Mouse (Mus musculus) left cerebral cortex, adult 2 months (tissue): Measurements from ENCODE around the gene Dppa5a. TPM values are rescaled to one million over a fixed set of nuclear protein-coding genes. Genes with fewer than 3 reads are reported as not detected.
A peak's percentile ranks its signal among the peaks of the same experiment; 100 is the strongest.
"Not testable (repeated sequence)": the region's sequence is repeated elsewhere in the genome, so short reads cannot be mapped to it uniquely, and the experiment has no call there.

Experiments
- DNase-seq, 2 experiments: peaks; one replicate each; pipeline ENCODE4 v3.0.0; 2021 to 2022; ENCODE audit warnings: low spot score in 2 of 2, mixed read lengths in 1 of 2; ENCODE audit errors: extremely low spot score in 1 of 2
- H3K27ac ChIP-seq: fragments of 200-600 bp; 2 replicates; pipeline ENCODE4 v1.8.1; 2022
- H3K4me3 ChIP-seq: fragments of 200-600 bp; 2 replicates; pipeline ENCODE4 v1.8.1; 2022
- CTCF ChIP-seq: fragments of 200-600 bp; IDR thresholded peaks from 2 replicates; pipeline ENCODE4 v1.8.1; 2022; ENCODE audit warnings: antibody characterized with exemption, mild to moderate bottlenecking, moderate library complexity
- intact Hi-C: fragments of 180-260 bp; cut with DNase I; formaldehyde crosslinking; loops from one replicate; pipeline ENCODE4 v1.15.1; 2025
- total RNA-seq, 2 experiments: library from RNA; stranded (reverse); gene quantifications; 2 replicates each; pipeline ENCODE4 v1.2.3; 2021

Dppa5a gene
- total RNA-seq, 2 experiments from 2014 or later, result not detected

DNA sequence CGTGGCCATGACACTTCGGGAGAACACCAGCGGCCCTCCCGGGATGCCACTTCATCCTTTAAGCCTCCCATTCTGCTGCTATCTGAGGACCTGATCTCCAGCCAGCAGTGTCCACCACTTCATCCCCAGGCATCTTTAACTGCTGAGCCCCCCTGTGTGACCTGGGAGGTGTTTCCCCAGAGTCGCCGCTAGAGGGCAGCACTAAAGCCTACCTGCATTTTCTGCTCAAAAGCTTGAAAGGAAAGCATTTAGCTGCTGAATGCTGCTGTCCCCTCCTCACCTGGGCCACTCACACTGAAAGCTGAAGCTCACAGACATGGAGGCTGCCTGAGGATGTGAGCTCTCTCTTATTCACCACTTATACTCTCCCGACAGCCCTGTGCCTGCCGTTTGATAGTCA lies 27.7 kb downstream of the Dppa5a start:
- TF ChIP-seq CTCF, result peak; percentile 79
- intact Hi-C loops, result loop anchor here (10.0 kb wide), 1 partner anchor 46 kb away; no protein-coding TSS in a partner anchor
- H3K4me3 ChIP-seq, H3K27ac ChIP-seq: not testable (repeated sequence)
- DNase-seq, result peak; percentile 15 to 36

DNA sequence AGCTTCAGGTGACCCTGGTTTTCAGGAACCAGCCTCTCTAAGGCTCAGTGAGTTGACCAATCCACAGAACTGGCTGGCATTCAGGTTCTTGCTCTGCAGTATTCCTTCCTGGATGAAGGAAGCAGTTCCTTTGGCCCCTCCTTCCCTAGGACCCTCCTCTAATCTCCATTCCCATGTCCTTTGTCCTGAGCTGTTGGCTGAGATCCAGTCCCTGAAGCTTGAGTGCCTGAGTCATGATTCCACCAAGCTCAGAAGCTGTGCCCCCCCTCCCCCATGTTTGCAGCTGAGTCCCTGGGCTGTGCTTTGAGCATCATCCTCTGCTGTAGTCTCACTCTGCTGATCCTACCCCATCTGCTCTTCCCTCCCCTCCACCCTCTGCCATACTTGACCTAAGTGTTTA lies 30.9 kb downstream of the Dppa5a start:
- H3K4me3 ChIP-seq, H3K27ac ChIP-seq, intact Hi-C loops, DNase-seq: not testable (repeated sequence)

- intact Hi-C loops, H3K4me3 ChIP-seq, DNase-seq, H3K27ac ChIP-seq: not testable (repeated sequence)
These were observed 40.7 kb downstream of the Dppa5a start, which contains the start of gene Omt2b for GRCm38 (mm10) chr9:78327289-78327688. Gene Omt2b, plus strand, starts transcription at chr9:78327589.

DNA sequence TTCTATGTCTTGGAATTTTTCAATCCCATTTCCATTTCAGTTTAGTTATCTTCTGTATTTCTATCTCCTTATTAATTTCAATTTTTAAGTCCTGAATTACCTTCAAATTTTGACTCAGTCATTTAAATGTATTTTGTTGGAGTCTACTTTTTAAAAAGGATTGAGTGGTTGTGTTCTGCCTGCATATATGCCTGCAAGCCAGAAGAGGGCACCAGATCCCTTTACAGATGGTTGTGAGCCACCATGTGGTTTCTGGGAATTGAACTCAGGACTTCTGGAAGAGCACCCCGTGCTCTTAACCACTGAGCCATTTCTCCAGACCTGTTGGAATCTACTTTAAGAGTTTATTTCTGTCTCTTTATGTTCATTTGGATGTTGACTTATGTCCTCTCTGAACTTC lies 48.5 kb downstream of the Dppa5a start:
- peak; percentile 54 for TF ChIP-seq CTCF
- DNase-seq, result no peak
- H3K27ac ChIP-seq, result no peak overlapping the region
- no peak overlapping the region for H3K4me3 ChIP-seq
- intact Hi-C loops, result no loop called here

Other genes with a start within 250 kb of the Dppa5a start
- 10 to 100 TPM; 38.2 to 39.6 TPM for gene Gsta4, start 185.4 kb downstream of the Dppa5a start, total RNA-seq
- not detected for gene Gsta1, start 137.5 kb downstream of the Dppa5a start, total RNA-seq
- gene Gm3776, start 111.0 kb downstream of the Dppa5a start, total RNA-seq, result not detected
- not detected for gene Gm10639, start 78.3 kb downstream of the Dppa5a start, total RNA-seq
- not detected for gene Omt2a, start 53.4 kb downstream of the Dppa5a start, total RNA-seq
- gene Omt2b, start 40.6 kb downstream of the Dppa5a start, total RNA-seq, result not detected
- not detected for gene Gsta2, start 12.4 kb downstream of the Dppa5a start, total RNA-seq
- not detected for gene Ooep, start 10.5 kb upstream of the Dppa5a start, total RNA-seq
- gene Ddx43, start 27.6 kb upstream of the Dppa5a start, total RNA-seq, result under 1 TPM in 1 of 2 experiments, not detected in 1; 0.16 TPM
- gene Cgas, start 75.1 kb upstream of the Dppa5a start, total RNA-seq, result under 1 TPM; 0.35 to 0.52 TPM
- 10 to 100 TPM; 24.6 to 27.3 TPM for gene Mto1, start 80.0 kb upstream of the Dppa5a start, total RNA-seq
- gene Gm17324, start 80.6 kb upstream of the Dppa5a start, total RNA-seq, result under 1 TPM; 0.63 to 0.65 TPM
- 1,000 to 10,000 TPM; 2,077 to 2,174 TPM for gene Eef1a1, start 121.0 kb upstream of the Dppa5a start, total RNA-seq
- 10 to 100 TPM; 16.1 to 17.3 TPM for gene Slc17a5, start 219.9 kb upstream of the Dppa5a start, total RNA-seq
- gene Cd109, start 247.4 kb upstream of the Dppa5a start, total RNA-seq, result under 1 TPM; 0.47 to 0.93 TPM